Mouse (Mus musculus): Measurements from ENCODE around the gene Pan2.

DNA sequence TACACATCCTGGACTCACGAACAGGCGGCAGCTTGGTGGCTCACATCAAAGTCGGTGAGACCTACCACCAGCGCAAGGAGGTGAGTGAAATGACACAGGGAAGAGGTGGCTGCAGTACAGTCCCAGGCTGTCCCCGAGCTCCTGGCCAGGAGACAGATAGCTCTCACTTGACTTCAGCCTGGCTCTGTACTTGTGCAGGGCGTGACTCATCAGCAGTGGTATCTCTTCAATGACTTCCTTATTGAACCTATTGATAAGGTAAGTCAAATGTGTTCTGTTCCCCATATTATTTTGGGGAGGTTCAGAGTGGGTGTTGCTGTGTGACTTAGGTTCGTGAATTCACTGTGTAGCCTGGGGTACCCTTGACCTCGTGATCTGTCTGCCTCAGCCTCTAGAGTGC is 12.4 kb downstream of the Pan2 start:
- TF ChIP-seq CTCF (IDR thresholded peaks at IDR 0.05; ENCODE audit: low read depth) (no peak), EP300 (IDR thresholded peaks at IDR 0.05; ENCODE audit: low read depth) (no peak)
